Mouse (Mus musculus): ENCODE data around the gene Uchl4. TPM values are rescaled to one million over a fixed set of nuclear protein-coding genes. Genes with fewer than 3 reads are reported as not detected.

The Uchl4 gene
- total and polyA plus RNA-seq, 2 experiments from 2014 or later, result 0.66 to 2.4 TPM

DNA sequence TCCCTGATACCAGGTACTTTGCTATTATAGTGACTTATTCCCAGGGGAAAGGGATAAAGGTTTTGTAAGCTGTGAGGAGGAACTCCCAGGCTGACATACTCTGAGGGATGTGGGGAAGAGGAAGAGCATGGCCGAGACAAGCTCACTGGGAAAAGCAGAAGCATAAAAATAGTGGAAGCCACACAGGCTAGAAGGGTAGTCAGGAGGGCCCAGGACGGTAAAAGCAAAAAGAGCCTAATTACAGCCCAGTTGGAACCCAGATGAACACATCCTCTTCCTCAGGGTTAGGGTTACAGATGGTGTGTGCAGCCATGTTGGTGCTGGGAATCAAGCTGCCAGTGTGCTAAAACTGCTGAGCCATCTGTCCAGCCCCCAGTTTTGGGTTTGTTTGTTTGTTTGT, 12.9 kb upstream of the Uchl4 start:
- ATAC-seq (ENCODE audit: low FRiP score), result no peak
- Histone ChIP-seq H3K36me3 (ENCODE audit: insufficient read depth, low read length) (no peaks in the 10 kb centered on the region), H3K27me3 (ENCODE audit: insufficient read depth, low read length) (no peaks in the 10 kb centered on the region), H3K27ac (ENCODE audit: low read depth, low read length) (no peak overlapping the region), H3K9ac (replicated peaks; ENCODE audit: low read length, poor library complexity, severe bottlenecking) (no peak overlapping the region), H3K9me3 (ENCODE audit: low read length) (no peaks in the 10 kb centered on the region), H3K4me2 (ENCODE audit: low read depth, low read length, poor library complexity, severe bottlenecking) (no peak overlapping the region), H3K4me3 (ENCODE audit: low read depth, low read length) (no peak overlapping the region), H3K4me1 (ENCODE audit: insufficient read depth, low read length) (no peaks in the 10 kb centered on the region)
- DNase-seq (ENCODE audit: low spot score), result no peak
- 80% methylated on average over 2 of the region's 2 CpGs for WGBS
- no peak for TF ChIP-seq CTCF (IDR thresholded peaks at IDR 0.05)

DNA sequence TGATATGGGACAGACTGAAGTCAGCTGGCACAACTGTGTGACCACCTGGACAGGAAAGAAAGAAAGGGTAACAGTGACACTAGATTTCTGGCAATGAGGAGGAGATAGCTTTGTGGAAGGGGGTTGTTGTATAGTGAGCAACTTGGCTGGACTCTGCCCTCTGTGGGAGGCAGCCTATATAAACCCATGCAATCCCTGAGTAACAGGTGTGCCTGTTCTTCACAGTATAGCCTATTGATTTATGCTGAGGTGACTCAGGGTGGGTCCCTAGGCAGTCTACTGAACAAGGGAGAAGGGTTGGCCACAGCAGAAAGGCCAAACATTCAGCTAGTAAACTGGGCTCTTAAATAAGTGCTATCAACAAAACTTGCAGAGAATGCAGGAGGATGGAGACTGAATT, 9.2 kb upstream of the Uchl4 start:
- Histone ChIP-seq H3K4me2 (ENCODE audit: low read depth, low read length, poor library complexity, severe bottlenecking) (no peak overlapping the region), H3K4me3 (ENCODE audit: low read depth, low read length) (no peak overlapping the region), H3K4me1 (ENCODE audit: insufficient read depth, low read length) (no peaks in the 10 kb centered on the region), H3K27ac (ENCODE audit: low read depth, low read length) (no peak overlapping the region), H3K27me3 (ENCODE audit: insufficient read depth, low read length) (no peaks in the 10 kb centered on the region), H3K9ac (replicated peaks; ENCODE audit: low read length, poor library complexity, severe bottlenecking) (no peak overlapping the region), H3K36me3 (ENCODE audit: insufficient read depth, low read length) (no peaks in the 10 kb centered on the region), H3K9me3 (ENCODE audit: low read length) (no peaks in the 10 kb centered on the region)
- DNase-seq (ENCODE audit: low spot score) (no peak), ATAC-seq (ENCODE audit: low FRiP score) (no peak)
- TF ChIP-seq CTCF (IDR thresholded peaks at IDR 0.05), result no peak

DNA sequence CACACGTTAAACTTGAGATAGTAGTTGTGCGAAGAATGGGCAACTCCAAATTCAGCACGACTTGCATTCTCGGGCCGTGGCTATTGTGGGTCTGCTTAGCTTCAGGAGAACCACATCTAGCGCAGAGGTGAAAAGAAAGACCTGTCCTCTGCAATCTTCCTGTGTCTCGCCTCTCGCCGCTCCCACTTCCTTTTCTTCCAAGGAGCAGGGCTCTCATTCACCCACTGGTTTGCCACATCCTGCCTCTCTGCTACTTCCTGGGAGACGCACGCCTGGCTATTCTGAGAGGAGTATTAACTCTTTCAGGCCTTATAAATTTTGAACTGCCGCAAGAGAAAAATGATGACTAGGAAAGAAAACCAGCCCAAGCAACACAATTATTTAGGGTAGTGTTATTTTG, 7.3 kb upstream of the Uchl4 start:
- Histone ChIP-seq H3K9ac (replicated peaks; ENCODE audit: low read length, poor library complexity, severe bottlenecking) (no peak overlapping the region), H3K27me3 (ENCODE audit: insufficient read depth, low read length) (no peaks in the 10 kb centered on the region), H3K27ac (ENCODE audit: low read depth, low read length) (no peak overlapping the region), H3K4me2 (ENCODE audit: low read depth, low read length, poor library complexity, severe bottlenecking) (no peak overlapping the region), H3K9me3 (ENCODE audit: low read length) (no peaks in the 10 kb centered on the region), H3K36me3 (ENCODE audit: insufficient read depth, low read length) (no peaks in the 10 kb centered on the region), H3K4me3 (ENCODE audit: low read depth, low read length) (no peak overlapping the region), H3K4me1 (ENCODE audit: insufficient read depth, low read length) (no peaks in the 10 kb centered on the region)
- no peak for DNase-seq (ENCODE audit: low spot score)
- ATAC-seq (ENCODE audit: low FRiP score), result no peak
- no peak for TF ChIP-seq CTCF (IDR thresholded peaks at IDR 0.05)
- 87% methylated on average over 12 of the region's 12 CpGs for WGBS

DNA sequence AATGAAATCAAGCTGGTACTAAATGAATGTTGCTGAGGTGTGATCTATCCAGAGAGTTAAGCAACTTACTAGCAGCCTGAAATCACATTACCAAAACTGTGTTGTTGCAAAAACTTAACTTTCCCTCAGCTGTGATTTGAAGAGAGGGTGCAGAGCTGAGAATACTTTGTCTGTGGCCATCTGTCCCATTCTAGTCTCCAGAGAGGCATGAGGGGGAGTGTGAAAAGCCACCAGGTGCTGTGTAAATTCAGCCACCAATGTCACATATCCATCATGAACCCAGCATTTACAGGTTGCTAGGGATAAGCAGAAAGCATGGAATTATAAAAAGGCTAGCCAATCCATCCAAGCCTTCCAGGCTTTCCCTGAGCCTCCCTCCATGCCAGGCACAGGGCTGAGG, 6.0 kb upstream of the Uchl4 start:
- ATAC-seq (ENCODE audit: low FRiP score) (no peak), DNase-seq (ENCODE audit: low spot score) (no peak)
- Histone ChIP-seq H3K4me1 (ENCODE audit: insufficient read depth, low read length) (no peaks in the 10 kb centered on the region), H3K27ac (ENCODE audit: low read depth, low read length) (no peak overlapping the region), H3K4me2 (ENCODE audit: low read depth, low read length, poor library complexity, severe bottlenecking) (no peak overlapping the region), H3K36me3 (ENCODE audit: insufficient read depth, low read length) (no peaks in the 10 kb centered on the region), H3K9ac (replicated peaks; ENCODE audit: low read length, poor library complexity, severe bottlenecking) (no peak overlapping the region), H3K27me3 (ENCODE audit: insufficient read depth, low read length) (no peaks in the 10 kb centered on the region), H3K9me3 (ENCODE audit: low read length) (no peaks in the 10 kb centered on the region), H3K4me3 (ENCODE audit: low read depth, low read length) (no peak overlapping the region)
- TF ChIP-seq CTCF (IDR thresholded peaks at IDR 0.05), result no peak

DNA sequence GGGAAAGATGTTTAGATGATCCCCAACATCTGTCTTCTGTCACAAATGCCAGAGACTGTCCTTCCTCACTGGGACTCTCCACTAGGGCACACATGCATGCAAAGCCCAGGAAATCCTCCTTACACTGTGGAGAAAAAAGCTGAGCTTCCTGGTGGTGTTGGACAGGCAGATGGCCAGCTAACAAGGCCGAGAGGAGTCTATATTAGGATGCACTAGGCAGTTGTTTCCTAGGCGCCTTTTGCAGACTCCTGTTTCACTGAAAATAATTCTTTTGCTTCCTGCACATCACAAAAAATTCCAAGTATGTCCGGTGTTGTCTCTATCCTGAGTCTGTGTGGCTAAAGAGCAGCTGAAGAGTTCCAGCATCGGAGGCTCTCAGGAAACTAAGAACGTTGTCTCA, 3.8 kb upstream of the Uchl4 start:
- DNase-seq (ENCODE audit: low spot score), result no peak
- H3K36me3 ChIP-seq (ENCODE audit: insufficient read depth, low read length), result no peaks in the 10 kb centered on the region
- H3K9ac ChIP-seq (replicated peaks; ENCODE audit: low read length, poor library complexity, severe bottlenecking), result no peak overlapping the region
- no peak overlapping the region for H3K4me3 ChIP-seq (ENCODE audit: low read depth, low read length)
- no peak for TF ChIP-seq CTCF (IDR thresholded peaks at IDR 0.05)
- WGBS, result 70% methylated on average over 5 of the region's 5 CpGs
- ATAC-seq (ENCODE audit: low FRiP score), result no peak
- no peak overlapping the region for H3K4me2 ChIP-seq (ENCODE audit: low read depth, low read length, poor library complexity, severe bottlenecking)
- no peaks in the 10 kb centered on the region for H3K27me3 ChIP-seq (ENCODE audit: insufficient read depth, low read length)
- no peaks in the 10 kb centered on the region for H3K9me3 ChIP-seq (ENCODE audit: low read length)
- 0 out of 2 replicates have a peak overlapping the region, but pooled peaks have one; percentile 43 for H3K27ac ChIP-seq (ENCODE audit: low read depth, low read length)
- H3K4me1 ChIP-seq (ENCODE audit: insufficient read depth, low read length), result no peaks in the 10 kb centered on the region

DNA sequence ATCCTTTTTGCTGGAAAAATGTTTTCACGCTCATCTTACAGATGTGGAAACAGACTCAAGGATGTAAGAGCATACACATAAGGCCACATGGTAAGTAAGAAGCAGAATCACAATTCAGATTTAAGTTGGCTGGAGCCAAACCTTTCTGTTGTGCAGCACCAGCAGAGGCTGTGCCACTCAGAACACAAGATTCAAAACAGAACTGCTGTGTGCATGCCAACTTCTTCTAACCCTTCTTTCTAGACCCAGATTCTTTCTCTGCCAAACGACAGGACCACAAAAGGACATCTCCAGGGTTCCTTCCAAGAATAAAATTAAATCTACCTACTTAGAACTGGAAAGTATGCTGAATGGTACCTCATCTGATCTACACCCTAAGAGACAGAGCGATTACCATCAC, 3.3 kb upstream of the Uchl4 start:
- H3K9ac ChIP-seq (replicated peaks; ENCODE audit: low read length, poor library complexity, severe bottlenecking), result no peak overlapping the region
- H3K4me1 ChIP-seq (ENCODE audit: insufficient read depth, low read length), result no peaks in the 10 kb centered on the region
- no peak overlapping the region for H3K4me3 ChIP-seq (ENCODE audit: low read depth, low read length)
- DNase-seq (ENCODE audit: low spot score), result peak; percentile 12
- WGBS, result 74% methylated on average over 3 of the region's 3 CpGs
- H3K27ac ChIP-seq (ENCODE audit: low read depth, low read length), result 0 out of 2 replicates have a peak overlapping the region, but pooled peaks have one; percentile 43
- no peak overlapping the region for H3K4me2 ChIP-seq (ENCODE audit: low read depth, low read length, poor library complexity, severe bottlenecking)
- TF ChIP-seq CTCF (IDR thresholded peaks at IDR 0.05), result no peak
- H3K36me3 ChIP-seq (ENCODE audit: insufficient read depth, low read length), result no peaks in the 10 kb centered on the region
- H3K9me3 ChIP-seq (ENCODE audit: low read length), result no peaks in the 10 kb centered on the region
- ATAC-seq (ENCODE audit: low FRiP score), result no peak
- H3K27me3 ChIP-seq (ENCODE audit: insufficient read depth, low read length), result no peaks in the 10 kb centered on the region

Data from midbrain, postnatal 0 days (tissue).